Mouse (Mus musculus) neural tube, embryonic 11.5 days (tissue): ENCODE results near the gene Larp1. TPM values are rescaled to one million over a fixed set of nuclear protein-coding genes. Genes with fewer than 3 reads are reported as not detected.

Experiments
- ATAC-seq: fragments of 200-750 bp; cut with Nextera tagmentation; 2 replicates; pipeline ENCODE4 v1.8.0; 2017; ENCODE audit warnings: moderate number of reproducible peaks, mild to moderate bottlenecking, moderate TSS enrichment, moderate library complexity; ENCODE audit not compliant: insufficient read depth, low FRiP score, low TSS enrichment
- DNase-seq: peaks from one replicate; pipeline ENCODE4 v3.0.0-alpha.2; 2015; ENCODE audit warnings: low spot score
- H3K27ac ChIP-seq: fragments of 300-500 bp; sonication (generic); 2 replicates; pipeline ENCODE4 v1.5.1; 2014; ENCODE audit warnings: low read depth, mild to moderate bottlenecking, low read length
- H3K27me3 ChIP-seq: fragments of 300-500 bp; sonication (generic); 2 replicates; pipeline ENCODE4 v1.6.1; 2014; ENCODE audit warnings: mild to moderate bottlenecking, low read length, mixed read lengths; ENCODE audit not compliant: control insufficient read depth, insufficient read depth
- H3K36me3 ChIP-seq: fragments of 300-500 bp; sonication (generic); 2 replicates; pipeline ENCODE4 v1.6.1; 2014; ENCODE audit warnings: mild to moderate bottlenecking, low read length, moderate library complexity, mixed read lengths; ENCODE audit not compliant: control insufficient read depth, insufficient read depth
- H3K4me1 ChIP-seq: fragments of 300-500 bp; sonication (generic); 2 replicates; pipeline ENCODE4 v1.6.1; 2014; ENCODE audit warnings: low read length, mixed read lengths; ENCODE audit not compliant: control insufficient read depth, insufficient read depth
- H3K4me2 ChIP-seq: fragments of 300-500 bp; sonication (generic); 2 replicates; pipeline ENCODE4 v1.6.1; 2014; ENCODE audit warnings: low read depth, mild to moderate bottlenecking, moderate library complexity
- H3K4me3 ChIP-seq: fragments of 300-500 bp; sonication (generic); 2 replicates; pipeline ENCODE4 v1.5.1; 2014; ENCODE audit warnings: low read depth, low read length
- H3K9ac ChIP-seq: fragments of 300-500 bp; sonication (generic); 2 replicates; pipeline ENCODE4 v1.6.1; 2014; ENCODE audit warnings: mild to moderate bottlenecking, low read length
- H3K9me3 ChIP-seq: fragments of 300-500 bp; sonication (generic); 2 replicates; pipeline ENCODE4 v1.6.1; 2016; ENCODE audit warnings: low read length; ENCODE audit not compliant: control insufficient read depth
- WGBS: fragments of 180-500 bp; shearing (Covaris S2); extraction: QIAGEN DNeasy Blood & Tissue Kit; methylation state at CpG from one replicate; pipeline ENCODE4 v1.1.7; 2014; 5-methylcytosine and 5-hydroxymethylcytosine counted together
- polyA plus RNA-seq: library from polyadenylated mRNA; unstranded; fragments of >200 nt; fragmentation: Nextera tagmentation; extraction: Ambion mirVana; gene quantifications from 2 replicates; pipeline ENCODE4 v1.2.1, GENCODE M21; 2014

Larp1 gene
- polyA plus RNA-seq, 1 experiment from 2014 or later, result 22.7 TPM

DNA sequence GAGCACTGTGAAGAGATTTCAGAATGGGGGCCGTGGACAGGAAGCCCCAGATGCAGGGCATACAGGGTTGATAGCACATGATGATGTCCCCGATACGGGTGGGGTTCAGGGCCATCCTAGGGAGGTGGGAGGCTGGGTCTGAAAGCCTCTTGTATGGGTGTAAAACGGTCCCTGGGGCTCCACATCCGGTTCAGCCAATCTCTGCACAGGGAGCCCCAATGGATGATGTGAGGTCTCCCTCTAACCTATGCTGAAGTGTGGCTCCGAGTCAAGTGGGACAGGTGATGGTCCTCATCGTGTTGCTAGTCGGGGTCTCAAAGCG is 35.0 kb upstream of the Larp1 start:
- DNase-seq, result no peak
- Histone ChIP-seq H3K27me3 (no peaks in the 10 kb centered on the region), H3K9ac (no peak overlapping the region), H3K4me1 (no peaks in the 10 kb centered on the region), H3K27ac (no peak overlapping the region), H3K4me2 (no peak overlapping the region), H3K36me3 (no peaks in the 10 kb centered on the region), H3K4me3 (no peak overlapping the region), H3K9me3 (no peaks in the 10 kb centered on the region)
- WGBS, result 71% methylated on average over 9 of the region's 9 CpGs
- no peak for ATAC-seq

DNA sequence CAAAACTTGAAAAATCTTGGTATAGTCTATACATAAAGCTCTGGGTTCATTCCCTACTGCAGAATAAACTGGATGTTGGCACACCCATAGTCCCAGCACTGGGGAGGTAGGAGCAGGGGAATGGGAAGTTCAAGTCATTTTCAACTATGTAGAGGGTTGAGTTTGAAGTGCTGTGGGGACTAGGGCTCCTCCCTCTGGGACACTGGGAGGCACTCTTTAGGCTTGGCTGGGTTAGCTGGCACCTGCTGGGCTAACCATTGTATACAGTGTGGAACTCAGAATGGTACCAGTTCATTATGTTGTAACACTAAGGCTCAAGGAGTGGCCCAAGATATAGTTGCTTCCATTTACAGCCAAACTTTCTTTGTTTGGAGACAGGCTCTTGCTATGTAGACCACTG is 33.0 kb upstream of the Larp1 start:
- no peaks in the 10 kb centered on the region for H3K4me1 ChIP-seq
- ATAC-seq, result no peak
- H3K36me3 ChIP-seq, result no peaks in the 10 kb centered on the region
- no peak overlapping the region for H3K4me3 ChIP-seq
- H3K27ac ChIP-seq, result no peak overlapping the region
- H3K9ac ChIP-seq, result no peak overlapping the region
- no peak overlapping the region for H3K4me2 ChIP-seq
- no peak for DNase-seq
- H3K9me3 ChIP-seq, result no peaks in the 10 kb centered on the region
- no peaks in the 10 kb centered on the region for H3K27me3 ChIP-seq

DNA sequence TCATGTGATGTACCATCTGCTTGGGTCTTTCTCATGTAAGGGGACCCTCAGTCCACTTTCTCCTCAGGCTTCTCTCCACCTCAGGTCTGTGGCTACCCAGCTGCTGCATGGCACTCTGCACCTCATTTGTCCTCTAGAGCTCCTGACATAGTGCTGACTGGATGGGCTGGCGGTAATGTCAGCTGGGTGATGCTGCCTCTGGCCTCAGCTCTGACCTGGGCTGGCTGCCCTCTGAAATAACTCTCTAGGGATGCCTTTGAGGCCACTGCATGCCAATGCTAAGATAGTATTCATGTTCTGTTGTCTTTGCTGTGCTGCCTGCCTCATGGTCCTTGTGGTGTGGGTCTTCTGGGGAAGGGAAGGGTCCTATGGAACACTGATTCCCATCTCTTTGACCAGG is 31.2 kb upstream of the Larp1 start:
- H3K9me3 ChIP-seq, result no peaks in the 10 kb centered on the region
- 94% methylated on average over 1 of the region's 1 CpGs for WGBS
- no peaks in the 10 kb centered on the region for H3K27me3 ChIP-seq
- H3K4me2 ChIP-seq, result no peak overlapping the region
- ATAC-seq (no peak), DNase-seq (no peak)
- no peak overlapping the region for H3K27ac ChIP-seq
- H3K9ac ChIP-seq, result no peak overlapping the region
- no peaks in the 10 kb centered on the region for H3K4me1 ChIP-seq
- H3K36me3 ChIP-seq, result no peaks in the 10 kb centered on the region
- no peak overlapping the region for H3K4me3 ChIP-seq

DNA sequence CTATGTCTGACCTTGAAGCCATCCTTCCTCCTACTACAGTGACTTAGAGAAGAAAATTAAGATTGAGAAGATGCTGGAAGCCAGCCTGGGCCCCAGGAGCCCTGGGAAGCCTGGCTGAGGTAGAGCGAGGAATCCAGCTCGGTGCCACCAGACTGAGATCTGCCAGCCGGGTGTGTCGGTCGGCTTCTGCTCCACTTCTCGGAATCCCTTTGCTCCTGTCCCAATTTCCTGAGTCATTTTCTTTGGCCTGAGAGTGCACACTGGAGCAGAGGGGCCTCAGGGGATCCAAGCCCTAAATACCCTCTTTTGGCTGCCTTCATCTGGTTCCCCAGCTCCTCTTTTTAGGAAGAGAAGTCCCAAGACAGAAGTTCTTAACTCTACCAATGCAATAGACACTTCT is 29.2 kb upstream of the Larp1 start:
- H3K27ac ChIP-seq, result no peak overlapping the region
- H3K9me3 ChIP-seq, result no peaks in the 10 kb centered on the region
- H3K4me1 ChIP-seq, result no peaks in the 10 kb centered on the region
- no peak overlapping the region for H3K4me3 ChIP-seq
- no peak for DNase-seq
- H3K27me3 ChIP-seq, result no peaks in the 10 kb centered on the region
- 87% methylated on average over 6 of the region's 6 CpGs for WGBS
- ATAC-seq, result no peak
- H3K4me2 ChIP-seq, result no peak overlapping the region
- H3K9ac ChIP-seq, result no peak overlapping the region
- H3K36me3 ChIP-seq, result no peaks in the 10 kb centered on the region

DNA sequence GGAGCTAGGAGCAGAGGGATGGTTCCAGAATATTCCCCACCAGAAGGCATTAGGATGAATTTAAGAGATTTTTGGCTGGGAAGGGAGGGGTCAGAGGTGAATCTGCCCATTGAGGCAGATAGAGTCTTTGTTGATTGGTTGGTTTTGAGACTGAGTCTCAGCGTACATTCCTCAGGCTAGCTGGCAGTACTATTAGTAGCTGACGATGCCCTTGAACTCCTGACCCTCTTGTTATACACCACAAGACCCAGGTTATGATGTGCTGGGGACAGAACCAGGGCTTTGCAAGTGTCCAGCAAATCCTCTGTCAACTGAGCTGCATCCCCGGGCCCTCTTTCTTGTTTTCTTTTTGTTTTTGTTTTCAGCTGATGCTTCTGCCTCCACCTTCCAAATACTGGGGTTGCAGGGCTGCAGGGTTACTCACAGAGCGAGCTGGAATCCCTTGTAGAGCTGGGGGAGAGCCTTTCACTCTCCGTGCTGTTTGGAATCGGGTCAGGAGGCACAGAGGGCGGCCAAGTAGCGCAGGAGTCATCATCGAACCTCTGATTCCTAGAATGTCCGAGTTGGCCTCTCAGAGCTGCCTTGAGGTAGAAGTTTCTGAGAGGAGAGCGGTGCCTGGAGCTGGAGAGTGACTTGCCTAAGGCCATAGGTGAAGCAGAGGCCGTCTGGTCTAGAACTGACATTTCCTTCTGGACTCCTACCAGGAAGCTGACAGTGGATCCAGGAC is 27.6 kb upstream of the Larp1 start:
- ATAC-seq (no peak), DNase-seq (no peak)
- 83% methylated on average over 12 of the region's 12 CpGs for WGBS
- Histone ChIP-seq H3K4me3 (no peak overlapping the region), H3K9me3 (no peaks in the 10 kb centered on the region), H3K4me2 (no peak overlapping the region), H3K9ac (no peak overlapping the region), H3K27ac (no peak overlapping the region), H3K4me1 (no peaks in the 10 kb centered on the region), H3K36me3 (no peaks in the 10 kb centered on the region), H3K27me3 (no peaks in the 10 kb centered on the region)

DNA sequence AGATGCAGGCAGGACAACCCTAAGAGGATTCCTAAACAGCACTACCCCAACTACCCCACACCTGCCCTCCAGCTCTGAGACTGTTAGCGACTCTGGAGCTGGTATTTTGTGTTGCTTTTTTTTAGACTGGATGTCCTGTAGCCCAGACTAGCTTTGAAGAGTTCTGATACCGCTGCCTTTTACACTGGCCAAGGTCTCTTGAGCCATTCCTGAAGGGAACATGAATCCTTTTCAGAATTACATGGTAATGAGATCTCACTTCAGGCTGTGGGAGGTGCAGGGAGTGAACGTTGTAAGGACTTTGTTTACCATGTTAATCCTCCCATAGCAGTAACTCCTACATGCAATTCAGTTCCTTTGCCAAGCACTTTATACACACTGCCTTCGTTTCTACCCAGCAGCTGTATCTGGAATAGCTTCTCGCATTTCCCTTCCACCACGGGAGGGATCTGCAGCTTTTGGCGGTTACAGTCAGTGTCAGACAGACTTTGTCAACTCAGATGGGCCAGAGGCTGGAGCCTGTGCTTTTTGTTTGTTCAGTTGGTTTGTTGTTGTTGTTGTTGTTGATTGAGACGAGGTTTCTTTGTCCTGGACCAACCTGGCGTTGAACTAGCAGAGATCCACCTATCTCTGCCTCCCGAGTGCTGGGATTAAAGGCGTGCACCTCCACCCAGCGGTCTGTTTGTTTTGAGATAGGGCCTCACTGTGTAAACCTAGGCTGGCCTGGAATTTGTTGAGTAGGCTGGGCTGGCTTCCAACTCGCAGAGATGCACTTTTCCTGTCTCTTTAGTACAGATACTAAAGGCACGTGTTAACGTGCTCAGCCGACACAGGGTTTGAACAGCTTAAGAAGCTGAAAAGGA is 25.2 kb upstream of the Larp1 start:
- Histone ChIP-seq H3K4me2 (no peak overlapping the region), H3K27ac (no peak overlapping the region), H3K27me3 (no peaks in the 10 kb centered on the region), H3K9me3 (no peaks in the 10 kb centered on the region), H3K4me1 (no peaks in the 10 kb centered on the region), H3K9ac (no peak overlapping the region), H3K4me3 (no peak overlapping the region), H3K36me3 (no peaks in the 10 kb centered on the region)
- DNase-seq, result no peak
- no peak for ATAC-seq
- 56% methylated on average over 16 of the region's 16 CpGs for WGBS

DNA sequence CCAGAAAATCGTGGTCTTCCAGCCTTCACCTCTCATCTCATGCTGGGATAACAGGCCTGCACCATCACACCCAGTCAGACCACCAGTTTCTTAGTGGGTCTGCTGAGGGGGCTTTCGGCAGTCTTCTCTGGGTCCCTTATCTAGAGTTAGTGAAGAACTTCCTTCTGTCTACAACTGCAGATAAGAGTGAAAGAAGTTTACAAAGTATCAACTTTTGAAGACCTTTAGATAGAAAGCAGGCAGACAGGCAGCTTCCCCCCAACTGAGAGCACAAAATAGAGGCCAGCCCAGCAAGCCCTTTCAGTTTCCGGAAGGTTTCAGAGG is 24.6 kb upstream of the Larp1 start:
- Histone ChIP-seq H3K27ac (no peak overlapping the region), H3K36me3 (no peaks in the 10 kb centered on the region), H3K4me1 (no peaks in the 10 kb centered on the region), H3K9ac (no peak overlapping the region), H3K27me3 (no peaks in the 10 kb centered on the region), H3K9me3 (no peaks in the 10 kb centered on the region), H3K4me2 (no peak overlapping the region), H3K4me3 (no peak overlapping the region)
- DNase-seq, result no peak
- 67% methylated on average over 3 of the region's 3 CpGs for WGBS
- ATAC-seq, result no peak

DNA sequence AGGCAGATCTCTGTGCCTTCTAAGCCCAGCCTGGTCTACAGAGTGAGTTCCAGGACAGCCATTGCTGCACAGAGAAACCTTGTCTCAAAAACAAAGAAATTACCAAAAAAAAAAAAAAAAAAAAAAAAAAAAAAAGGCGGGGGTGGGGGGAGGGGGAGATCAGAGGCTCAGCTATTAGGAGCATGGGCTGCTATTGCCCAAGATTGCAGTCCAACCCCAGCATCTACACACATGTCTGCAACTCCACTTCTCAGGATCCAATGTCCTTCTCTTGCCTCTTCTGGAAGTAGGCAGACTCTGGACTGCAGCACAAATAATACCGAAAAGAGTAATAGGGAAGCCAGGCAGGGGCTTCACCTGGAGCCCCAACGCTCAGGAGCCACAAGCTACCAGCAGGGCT is 23.4 kb upstream of the Larp1 start:
- Histone ChIP-seq H3K4me1 (no peaks in the 10 kb centered on the region), H3K4me2 (no peak overlapping the region), H3K36me3 (no peaks in the 10 kb centered on the region), H3K9me3 (no peaks in the 10 kb centered on the region), H3K27me3 (no peaks in the 10 kb centered on the region), H3K27ac (no peak overlapping the region), H3K9ac (no peak overlapping the region), H3K4me3 (no peak overlapping the region)
- ATAC-seq (no peak), DNase-seq (no peak)
- WGBS, result 82% methylated on average over 3 of the region's 3 CpGs

DNA sequence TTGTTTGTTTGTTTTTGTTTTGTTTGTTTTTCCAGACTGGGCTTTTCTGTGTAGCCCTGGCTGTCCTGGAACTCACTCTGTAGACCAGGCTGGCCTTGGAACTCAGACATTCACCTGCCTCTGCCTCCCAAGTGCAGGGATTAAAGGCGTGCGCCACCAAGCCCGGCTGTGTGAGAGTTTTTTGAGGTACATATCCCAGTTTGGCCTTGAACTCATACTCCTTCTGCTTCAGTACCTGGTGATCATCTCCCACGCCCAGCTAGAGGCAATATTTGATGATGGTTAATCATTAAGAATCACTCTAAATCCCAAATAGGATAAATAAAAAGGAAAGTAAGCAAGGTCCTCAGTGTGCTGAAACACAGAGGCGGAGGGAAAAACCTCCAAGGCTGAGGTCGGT is 22.8 kb upstream of the Larp1 start:
- no peak overlapping the region for H3K9ac ChIP-seq
- no peaks in the 10 kb centered on the region for H3K4me1 ChIP-seq
- ATAC-seq (no peak), DNase-seq (no peak)
- no peaks in the 10 kb centered on the region for H3K9me3 ChIP-seq
- no peaks in the 10 kb centered on the region for H3K36me3 ChIP-seq
- 92% methylated on average over 6 of the region's 6 CpGs for WGBS
- H3K4me3 ChIP-seq, result no peak overlapping the region
- H3K27ac ChIP-seq, result no peak overlapping the region
- no peaks in the 10 kb centered on the region for H3K27me3 ChIP-seq
- H3K4me2 ChIP-seq, result no peak overlapping the region
